ENCODE assay signal across 8 mouse cellular contexts in genomic region chr11:114066098-114066950, GRCm38 (mm10). TPM values are rescaled to one million over a fixed set of nuclear protein-coding genes. Genes with fewer than 3 reads are reported as not detected.
DNase-seq lines count a peak whose midpoint lies in the region; ATAC-seq and TF ChIP-seq lines count a peak whose summit lies in the region.

No protein-coding gene starts in this region.

- H3K27me3 ChIP-seq in spleen, adult 2 months (ENCODE audit: control insufficient read depth, insufficient read depth, low read length), result peaks cover 28% of the 10 kb centered on the region
- peaks cover 71% of the 10 kb centered on the region for H3K27me3 ChIP-seq in heart, postnatal 0 days (ENCODE audit: control insufficient read depth, insufficient read depth, low read length)
- no peaks in the 10 kb centered on the region; the same call in 1 of the 2 replicates for H3K27me3 ChIP-seq in neural tube, embryonic 15.5 days (replicated peaks)

- no peak for TF ChIP-seq POLR2A in spleen, adult 2 months (IDR thresholded peaks at IDR 0.05; ENCODE audit: low read depth, low read length)

- H3K36me3 ChIP-seq in spleen, adult 2 months (ENCODE audit: control insufficient read depth, insufficient read depth, low read length), result no peaks in the 10 kb centered on the region
- H3K36me3 ChIP-seq in heart, postnatal 0 days (replicated peaks; ENCODE audit: control insufficient read depth, insufficient read depth, low read length), result no peaks in the 10 kb centered on the region
- no peaks in the 10 kb centered on the region for H3K36me3 ChIP-seq in neural tube, embryonic 15.5 days

- peak; percentile 32; the same call in 1 of the 2 replicates for ATAC-seq in frontal cortex, adult (ENCODE audit: low TSS enrichment)
- no peak for ATAC-seq in heart, postnatal 0 days (ENCODE audit: insufficient read depth, low read depth)
- peak; percentile 14; the same call in 1 of the 2 replicates for ATAC-seq in neural tube, embryonic 15.5 days (ENCODE audit: low FRiP score)

- TF ChIP-seq EP300 in heart, postnatal 0 days (IDR thresholded peaks at IDR 0.05; ENCODE audit: low read depth), result no peak

- peak overlapping the region; percentile 92 for H3K4me2 ChIP-seq in heart, postnatal 0 days (ENCODE audit: low read depth, low read length)
- peak overlapping the region; percentile 96 for H3K4me2 ChIP-seq in neural tube, embryonic 15.5 days

- H3K4me1 ChIP-seq in spleen, adult 2 months (ENCODE audit: control insufficient read depth, insufficient read depth, insufficient read length), result peaks cover 15% of the 10 kb centered on the region
- peaks cover 8% of the 10 kb centered on the region; the same call in 1 of the 2 replicates for H3K4me1 ChIP-seq in heart, postnatal 0 days (ENCODE audit: control insufficient read depth, insufficient read depth)
- H3K4me1 ChIP-seq in neural tube, embryonic 15.5 days, result peaks cover 72% of the 10 kb centered on the region

- TF ChIP-seq CTCF in spleen, adult 2 months (IDR thresholded peaks at IDR 0.05; ENCODE audit: extremely low read depth, insufficient read depth, insufficient read length, insufficient replicate concordance), result no peak
- no peak for TF ChIP-seq CTCF in heart, postnatal 0 days (IDR thresholded peaks at IDR 0.05; ENCODE audit: low read depth)

- WGBS in spleen, adult 2 months, result 3% methylated on average over 89 of the region's 90 CpGs
- under 1% methylated on average over 79 of the region's 90 CpGs for WGBS in heart, postnatal 0 days
- WGBS in neural tube, embryonic 15.5 days, result under 1% methylated on average over 80 of the region's 90 CpGs

- H3K9ac ChIP-seq in heart, postnatal 0 days (replicated peaks; ENCODE audit: low read depth, low read length), result peak overlapping the region; percentile 24
- peak overlapping the region; percentile 77 for H3K9ac ChIP-seq in neural tube, embryonic 15.5 days (replicated peaks)

- no peak overlapping the region for H3K27ac ChIP-seq in spleen, adult 2 months (ENCODE audit: insufficient read depth, low read length)
- peak overlapping the region; percentile 27 for H3K27ac ChIP-seq in heart, postnatal 0 days (ENCODE audit: low read depth)
- peak overlapping the region; percentile 86 for H3K27ac ChIP-seq in neural tube, embryonic 15.5 days (replicated peaks)

- H3K4me3 ChIP-seq in spleen, adult 2 months (ENCODE audit: extremely low read depth, insufficient read depth, insufficient read length), result peak overlapping the region; percentile 17; the same call in 1 of the 2 replicates
- peak overlapping the region; percentile 61 for H3K4me3 ChIP-seq in heart, postnatal 0 days (ENCODE audit: low read depth, low read length)
- H3K4me3 ChIP-seq in neural tube, embryonic 15.5 days (replicated peaks), result peak overlapping the region; percentile 66

- DNase-seq in frontal cortex, postnatal 25 days (ENCODE audit: low spot score in 2 of 2), result no peak
- no peak for DNase-seq in spleen, adult 2 months (ENCODE audit: low read depth in 1 of 2, low spot score in 2 of 2)
- no peak for DNase-seq in spleen, adult 18-20 months
- DNase-seq in heart, postnatal 0 days (ENCODE audit: low spot score), result no peak
- peak; percentile 51 for DNase-seq in liver
- DNase-seq in urinary bladder, adult 2 months (ENCODE audit: low spot score), result no peak

- H3K9me3 ChIP-seq in heart, postnatal 0 days (replicated peaks; ENCODE audit: control insufficient read depth, low read length), result no peaks in the 10 kb centered on the region
- H3K9me3 ChIP-seq in neural tube, embryonic 15.5 days (replicated peaks), result no peaks in the 10 kb centered on the region

RNA-seq across cellular contexts. Expression of gene Sdk2, which starts 0.5 kb away (rescaled TPM):
- 3.0 and 4.1 TPM in 2 replicates for polyA plus RNA-seq in spleen, adult 2 months (2012; rRNA removed)
- 1.9 and 2.9 TPM in 2 replicates for total RNA-seq in heart, postnatal 0 days (2014; rRNA removed; ENCODE audit: low replicate concordance)
- 0.27 and 0.29 TPM in 2 replicates for polyA plus RNA-seq in heart, postnatal 0 days (2015; fragmentation: Nextera tagmentation; extraction: Ambion mirVana)
- polyA plus RNA-seq in neural tube, embryonic 15.5 days (2015; fragmentation: Nextera tagmentation; extraction: Ambion mirVana), result 3.7 and 4.6 TPM in 2 replicates
- polyA plus RNA-seq in urinary bladder, adult 2 months (2012; rRNA removed), result 0.56 and 1.5 TPM in 2 replicates
